Mouse (Mus musculus): ENCODE measurements around the gene Yju2. TPM values are rescaled to one million over a fixed set of nuclear protein-coding genes. Genes with fewer than 3 reads are reported as not detected.
"Not testable (repeated sequence)": the region's sequence is repeated elsewhere in the genome, so short reads cannot be mapped to it uniquely, and the experiment has no call there.

Yju2 gene
- 10 to 100 TPM; 12.8 TPM for total RNA-seq (2021)

DNA sequence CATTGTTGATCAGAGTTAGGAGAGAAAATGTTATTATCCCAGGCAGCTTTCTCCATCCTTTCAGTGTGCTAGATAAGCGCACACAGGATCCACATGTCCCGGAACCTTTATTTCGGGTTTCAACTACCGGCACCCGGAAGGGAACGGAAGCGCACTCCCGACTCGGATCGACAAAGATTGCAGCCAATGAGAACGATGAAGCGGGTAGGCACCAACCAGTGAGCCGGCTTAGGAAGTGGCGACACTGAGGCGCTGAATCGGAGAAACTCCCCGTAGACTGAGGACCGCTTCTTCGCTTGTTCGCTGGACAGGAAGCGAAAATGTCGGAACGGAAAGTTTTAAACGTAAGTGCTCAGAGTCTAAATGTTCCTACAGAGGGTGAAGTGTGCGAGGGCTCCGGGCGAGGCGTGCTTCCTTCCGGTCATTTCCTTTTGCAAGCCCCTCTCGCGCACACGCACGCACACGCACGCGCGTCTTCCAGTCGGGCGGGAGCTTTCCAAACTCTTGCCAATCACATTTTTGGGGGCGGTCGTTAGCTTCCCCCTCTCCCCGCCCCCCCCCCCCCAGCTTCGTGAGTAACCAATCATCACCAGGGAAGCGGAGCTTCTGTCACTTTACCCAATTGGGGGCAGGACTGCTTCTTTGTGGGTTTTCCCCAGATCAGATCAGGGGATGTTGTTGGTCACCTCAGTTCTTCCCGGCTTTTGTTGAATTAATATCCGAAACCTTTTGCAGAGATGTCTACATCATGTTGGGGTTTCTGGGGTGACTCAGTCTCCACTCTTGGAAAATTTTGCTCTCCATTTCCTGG is at the start of gene Yju2:
Gene Yju2, plus strand, starts transcription at position 182 of the 811 bp plus-strand sequence.
- peak; percentile 95 to 98 for DNase-seq
- intact Hi-C loops (cut with DNase I), result loop anchor here (5.0 kb wide), 1 partner anchor 293 kb away; no protein-coding TSS in a partner anchor

- intact Hi-C loops (cut with DNase I), result no loop called here
- DNase-seq, result peak; percentile 39 to 45
These were observed 27.1 kb upstream of the Yju2 start for GRCm38 (mm10) chr17:55931553-55932502.

DNA sequence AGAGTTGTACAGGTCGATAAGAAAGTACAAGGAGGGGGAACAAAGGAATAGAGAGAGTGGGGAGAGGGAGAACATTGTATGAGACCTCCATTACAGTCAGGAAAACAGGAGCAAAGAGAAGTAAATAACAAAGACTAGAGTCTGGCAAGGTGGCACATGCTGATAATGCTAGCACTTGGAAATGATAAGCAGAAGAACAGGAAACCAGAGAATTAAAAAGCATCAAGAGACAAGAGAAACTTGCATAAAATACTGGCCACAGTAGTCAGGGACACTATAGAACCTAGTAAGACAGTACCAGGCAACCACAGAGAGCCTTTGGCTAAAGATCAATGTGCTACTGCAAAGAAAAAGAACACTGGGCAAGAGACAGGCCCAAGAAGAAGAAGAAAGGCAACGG is 26.3 kb upstream of the Yju2 start:
- intact Hi-C loops (cut with DNase I), result no loop called here
- no peak for DNase-seq

GRCm38 (mm10) chr17:55933191-55933590 is 25.7 kb upstream of the Yju2 start:
- intact Hi-C loops (cut with DNase I), result no loop called here
- no peak for DNase-seq

GRCm38 (mm10) chr17:55944387-55944865 is 14.5 kb upstream of the Yju2 start:
- intact Hi-C loops (cut with DNase I); DNase-seq: not testable (repeated sequence)

DNA sequence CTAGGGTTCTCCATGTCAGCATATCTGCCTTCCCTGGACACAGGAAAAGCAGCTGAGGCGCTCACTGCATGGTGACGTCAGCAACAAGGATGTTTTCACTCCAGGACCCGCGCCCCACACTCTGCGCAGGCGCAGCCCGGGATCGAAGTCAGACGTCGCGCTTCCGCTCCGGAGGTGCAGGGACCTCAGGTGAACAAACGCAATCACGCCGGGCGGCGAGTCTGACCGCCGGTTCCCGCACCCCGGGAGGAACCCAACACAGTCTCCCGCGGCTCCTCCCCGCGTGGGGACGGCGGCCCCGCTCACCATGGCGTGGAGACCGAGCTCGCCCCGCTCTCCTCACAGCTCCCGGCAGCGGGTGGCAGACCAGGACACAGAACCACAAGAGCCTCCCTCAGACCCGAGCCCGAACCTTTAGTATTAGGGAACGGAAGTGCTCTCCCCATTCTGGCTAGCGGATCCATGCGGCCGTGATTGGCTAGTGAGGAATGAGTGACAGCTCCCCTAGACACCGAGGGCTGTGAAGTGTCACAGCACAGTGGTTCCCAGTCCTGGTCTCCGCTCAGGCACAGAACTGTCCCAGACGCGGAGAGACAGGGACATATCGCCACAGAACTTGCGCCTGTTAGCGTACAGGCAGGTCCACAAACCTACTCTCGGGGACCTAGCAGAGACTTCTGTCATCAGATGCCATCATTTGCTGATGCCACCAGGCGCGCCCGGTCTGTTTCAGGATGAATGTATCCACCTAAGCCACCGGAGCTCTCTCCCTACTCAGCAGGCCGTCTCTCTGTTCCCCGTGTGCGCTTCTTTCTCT is 13.8 kb upstream of the Yju2 start:
- intact Hi-C loops (cut with DNase I), result not testable (repeated sequence)

GRCm38 (mm10) chr17:55945696-55946095 is 13.2 kb upstream of the Yju2 start:
- intact Hi-C loops (cut with DNase I), result no loop called here
- no peak for DNase-seq

More for the DNA sequence above, 13.8 kb upstream of the Yju2 start:
- peak; percentile 95 to 96 for DNase-seq

GRCm38 (mm10) chr17:55948647-55949046 is 10.3 kb upstream of the Yju2 start:
- intact Hi-C loops (cut with DNase I), result no loop called here
- DNase-seq, result no peak

- intact Hi-C loops (cut with DNase I), result no loop called here
These were observed 9.5 kb upstream of the Yju2 start, which contains the start of gene Zfp119b for GRCm38 (mm10) chr17:55949400-55949799. TSS of gene Zfp119b (minus strand) at chr17:55949500.

GRCm38 (mm10) chr17:55950601-55951000 is 8.3 kb upstream of the Yju2 start:
- no peak for DNase-seq
- intact Hi-C loops (cut with DNase I), result no loop called here

More at GRCm38 (mm10) chr17:55949400-55949799, 9.5 kb upstream of the Yju2 start, which contains the start of gene Zfp119b:
- no peak for DNase-seq

GRCm38 (mm10) chr17:55952041-55952440 is 6.9 kb upstream of the Yju2 start:
- intact Hi-C loops (cut with DNase I), result no loop called here
- no peak for DNase-seq

GRCm38 (mm10) chr17:55952447-55953027 is 6.4 kb upstream of the Yju2 start, which contains the start of gene Ebi3:
TSS of gene Ebi3 (plus strand) at chr17:55952640.
- DNase-seq, result no peak
- intact Hi-C loops (cut with DNase I), result no loop called here

DNA sequence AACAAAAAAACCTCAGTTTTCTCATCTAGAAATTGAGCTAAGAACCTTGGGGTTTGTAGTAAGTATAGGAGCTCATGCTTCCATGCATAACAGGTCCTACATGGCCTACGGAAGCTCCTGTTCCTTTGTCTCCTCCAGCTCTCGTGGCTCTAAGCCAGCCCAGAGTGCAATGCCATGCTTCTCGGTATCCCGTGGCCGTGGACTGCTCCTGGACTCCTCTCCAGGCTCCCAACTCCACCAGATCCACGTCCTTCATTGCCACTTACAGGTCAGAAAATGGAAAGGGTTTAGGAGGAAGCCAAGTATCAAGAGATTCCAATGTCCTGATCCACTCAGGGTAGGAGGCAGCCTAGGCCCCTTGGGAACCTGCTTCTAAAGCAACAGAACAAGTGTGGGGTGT is 5.1 kb upstream of the Yju2 start:
- DNase-seq, result no peak
- intact Hi-C loops (cut with DNase I), result no loop called here

- DNase-seq, result no peak
- intact Hi-C loops (cut with DNase I), result no loop called here
These were observed 4.7 kb upstream of the Yju2 start for GRCm38 (mm10) chr17:55954229-55954628.

DNA sequence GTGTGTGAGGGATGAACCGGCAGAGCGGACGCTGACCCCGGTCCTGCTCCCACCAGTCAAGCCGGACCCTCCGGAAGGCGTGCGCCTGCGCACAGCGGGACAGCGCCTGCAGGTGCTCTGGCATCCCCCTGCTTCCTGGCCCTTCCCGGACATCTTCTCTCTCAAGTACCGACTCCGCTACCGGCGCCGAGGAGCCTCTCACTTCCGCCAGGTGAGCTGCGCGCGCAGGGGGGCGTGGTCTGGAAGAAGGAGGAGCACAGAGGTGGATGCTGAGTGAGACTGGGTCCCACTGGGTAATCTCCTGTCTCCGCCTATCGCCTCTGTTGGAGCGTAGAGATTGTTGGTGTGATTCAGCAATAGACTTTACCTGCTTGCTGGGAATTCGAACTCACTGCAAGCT is 2.8 kb upstream of the Yju2 start:
- intact Hi-C loops (cut with DNase I), result loop anchor here (2.0 to 5.0 kb wide), 2 partner anchors 253 to 296 kb away; no protein-coding TSS in a partner anchor
- DNase-seq, result peak; percentile 43 to 53

GRCm38 (mm10) chr17:55956591-55956990 is 2.3 kb upstream of the Yju2 start:
- no peak for DNase-seq
- intact Hi-C loops (cut with DNase I), result loop anchor here (2.0 to 5.0 kb wide), 2 partner anchors 254 to 296 kb away; no protein-coding TSS in a partner anchor

- intact Hi-C loops (cut with DNase I), result loop anchor here (2.0 to 5.0 kb wide), 2 partner anchors 254 to 295 kb away; no protein-coding TSS in a partner anchor
- DNase-seq, result peak; percentile 66 to 82
These were observed 1.7 kb upstream of the Yju2 start for GRCm38 (mm10) chr17:55957168-55957567.

DNA sequence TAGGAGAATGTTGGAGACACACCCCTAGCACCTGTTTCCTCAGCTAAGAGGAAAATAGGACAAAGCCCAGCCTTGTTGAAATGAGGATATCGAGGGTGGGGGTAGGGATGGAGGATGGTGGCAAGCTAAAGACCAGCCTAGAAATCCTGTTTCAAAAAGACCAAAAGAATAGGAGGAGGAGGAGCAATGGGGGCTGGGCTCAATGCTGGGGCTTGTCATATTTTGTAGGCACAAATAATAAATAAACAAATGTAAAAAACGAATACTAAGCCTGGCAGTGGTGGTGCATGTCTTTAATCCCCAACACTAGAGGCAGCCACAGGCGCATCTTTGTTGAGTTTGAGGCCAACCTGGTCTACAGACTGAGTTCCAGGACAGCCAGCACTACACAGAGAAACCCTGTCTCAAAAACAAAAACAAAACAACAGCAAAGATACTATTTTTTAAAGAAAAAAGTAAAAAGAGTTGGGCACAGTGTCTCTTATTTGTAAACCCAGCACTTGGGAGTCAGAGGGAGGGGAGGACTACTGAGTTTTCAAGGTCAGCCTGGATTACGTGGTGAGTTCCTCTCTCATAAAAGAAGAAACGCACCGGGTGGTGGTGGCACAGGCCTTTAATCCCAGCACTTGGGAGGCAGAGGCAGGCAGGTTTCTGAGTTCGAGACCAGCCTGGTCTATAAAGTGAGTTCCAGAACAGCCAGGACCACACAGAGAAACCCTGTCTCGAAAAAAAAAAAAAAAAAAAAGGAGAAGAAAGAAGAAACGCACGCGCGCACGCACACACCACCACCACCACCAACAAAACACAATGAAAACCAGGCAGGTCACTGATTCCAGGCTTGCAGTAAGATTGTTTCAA is 944 bp upstream of the Yju2 start:
- intact Hi-C loops (cut with DNase I), result loop anchor here (2.0 to 5.0 kb wide), 2 partner anchors 255 to 294 kb away; no protein-coding TSS in a partner anchor
- DNase-seq, result no peak

DNA sequence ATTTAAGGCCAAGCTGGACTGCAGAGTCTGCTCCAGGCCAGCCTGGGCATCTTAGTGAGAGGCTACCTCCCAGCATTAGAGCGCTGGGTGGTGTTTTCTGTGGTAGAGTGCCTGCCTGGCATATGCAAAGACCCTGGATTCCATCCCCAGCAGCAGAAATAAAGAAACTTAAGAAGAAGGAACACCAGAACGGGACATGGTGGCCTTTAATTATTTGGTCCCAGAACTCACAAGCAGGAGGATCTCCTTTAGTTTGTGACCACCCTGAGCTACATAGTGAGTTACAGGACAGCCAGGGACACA is 364 bp upstream of the Yju2 start:
- no peak for DNase-seq
- intact Hi-C loops (cut with DNase I), result loop anchor here (5.0 kb wide), 1 partner anchor 294 kb away; no protein-coding TSS in a partner anchor

Measured in heart, postnatal 10 days (tissue).